Mouse (Mus musculus): ENCODE data around the gene Ankrd33b.
A peak's percentile ranks its signal among the peaks of the same experiment; 100 is the strongest.

DNA sequence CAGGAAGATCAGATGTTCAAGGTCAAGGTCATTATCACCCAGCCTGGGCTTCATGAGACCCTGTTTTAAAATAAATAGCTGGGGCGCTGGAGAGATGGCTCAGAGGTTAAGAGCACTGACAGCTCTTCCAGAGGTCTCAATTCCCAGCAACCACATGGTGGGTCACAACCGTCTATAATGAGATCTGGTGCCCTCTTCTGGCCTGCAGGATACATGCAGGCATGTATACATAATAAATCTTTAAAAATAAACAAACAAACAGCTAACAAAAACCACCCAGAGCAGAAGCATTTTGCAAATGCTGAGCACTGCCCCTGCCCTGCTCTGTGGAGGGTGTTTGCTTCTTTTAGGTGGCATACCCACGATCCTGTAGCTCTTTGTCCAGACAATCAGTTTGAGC is 29.9 kb upstream of the Ankrd33b start:
- peak; percentile 22; the same call in 1 of the 2 replicates for TF ChIP-seq CTCF (IDR thresholded peaks at IDR 0.05; ENCODE audit: low read depth)
- TF ChIP-seq EP300 (IDR thresholded peaks at IDR 0.05; ENCODE audit: low read depth): no peak

All from liver, postnatal 0 days (tissue).